Mouse (Mus musculus): Measurements from ENCODE around the gene Angptl3. TPM values are rescaled to one million over a fixed set of nuclear protein-coding genes. Genes with fewer than 3 reads are reported as not detected.

Gene Angptl3
- polyA plus RNA-seq (2012; rRNA removed), result 256 and 285 TPM in 2 replicates

DNA sequence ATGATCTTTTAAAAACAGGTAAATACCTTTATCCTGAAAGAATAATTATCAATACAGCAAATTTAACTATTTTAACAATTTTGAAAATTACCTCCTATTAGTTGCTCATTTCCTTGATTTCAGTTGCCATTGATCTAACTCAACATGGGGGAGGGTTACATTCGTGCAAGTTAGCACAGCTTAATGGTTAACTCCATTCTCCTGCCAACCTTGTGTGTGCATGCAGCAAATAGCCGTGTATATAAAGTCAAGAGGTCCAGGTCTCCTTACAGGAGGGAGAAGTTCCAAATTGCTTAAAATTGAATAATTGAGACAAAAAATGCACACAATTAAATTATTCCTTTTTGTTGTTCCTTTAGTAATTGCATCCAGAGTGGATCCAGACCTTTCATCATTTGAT is at the start of gene Angptl3:
TSS of gene Angptl3 (plus strand) at position 269 of the 400 bp plus-strand sequence.

Other genes starting within 250 kb of the Angptl3 start
- gene Kank4, start 213.4 kb upstream of the Angptl3 start, polyA plus RNA-seq (2012; rRNA removed), result 0.17 and 0.18 TPM in 2 replicates
- not detected in 2 replicates for gene I0C0044D17Rik, start 207.1 kb upstream of the Angptl3 start, polyA plus RNA-seq (2012; rRNA removed)
- gene Usp1, start 107.1 kb upstream of the Angptl3 start, polyA plus RNA-seq (2012; rRNA removed), result 17.6 and 19.1 TPM in 2 replicates
- gene Dock7, start 90.0 kb downstream of the Angptl3 start, polyA plus RNA-seq (2012; rRNA removed), result 12.3 and 12.9 TPM in 2 replicates
- 3.3 and 3.8 TPM in 2 replicates for gene Atg4c, start 163.0 kb downstream of the Angptl3 start, polyA plus RNA-seq (2012; rRNA removed)